Mouse (Mus musculus) forebrain, embryonic 14.5 days (tissue): ENCODE results near the gene Tmem201. TPM values are rescaled to one million over a fixed set of nuclear protein-coding genes. Genes with fewer than 3 reads are reported as not detected.

Experiments
- ATAC-seq: fragments of 200-750 bp; cut with Nextera tagmentation; 2 replicates; pipeline ENCODE4 v1.8.0; 2017; ENCODE audit warnings: mild to moderate bottlenecking, moderate library complexity
- DNase-seq: peaks from one replicate; pipeline ENCODE4 v3.0.0-alpha.2; 2015; ENCODE audit warnings: low spot score
- H3K27ac ChIP-seq: fragments of 300-500 bp; sonication (generic); 2 replicates; pipeline ENCODE4 v1.5.1; 2014; ENCODE audit warnings: low read depth, mild to moderate bottlenecking, control low read depth, low read length, moderate library complexity
- H3K27me3 ChIP-seq: fragments of 300-500 bp; sonication (generic); replicated peaks from 2 replicates; pipeline ENCODE4 v1.6.1; 2014; ENCODE audit warnings: low read length, control low read depth, mixed read lengths; ENCODE audit not compliant: control insufficient read depth, insufficient read depth
- H3K36me3 ChIP-seq: fragments of 300-500 bp; sonication (generic); 2 replicates; pipeline ENCODE4 v1.6.1; 2014; ENCODE audit warnings: low read length, control low read depth; ENCODE audit not compliant: control insufficient read depth, insufficient read depth
- H3K4me1 ChIP-seq: fragments of 300-500 bp; sonication (generic); 2 replicates; pipeline ENCODE4 v1.6.1; 2014; ENCODE audit warnings: antibody characterized with exemption, low read length, control low read depth; ENCODE audit not compliant: control insufficient read depth, insufficient read depth
- H3K4me2 ChIP-seq: fragments of 300-500 bp; sonication (generic); 2 replicates; pipeline ENCODE4 v1.6.1; 2014; ENCODE audit warnings: mild to moderate bottlenecking, control low read depth, low read length
- H3K4me3 ChIP-seq: fragments of 300-500 bp; sonication (generic); 2 replicates; pipeline ENCODE4 v1.5.1; 2014; ENCODE audit warnings: low read depth, low read length, control low read depth
- H3K9ac ChIP-seq: fragments of 300-500 bp; sonication (generic); 2 replicates; pipeline ENCODE4 v1.6.1; 2014; ENCODE audit warnings: mild to moderate bottlenecking, low read length, control low read depth, moderate library complexity
- H3K9me3 ChIP-seq: fragments of 300-500 bp; sonication (generic); replicated peaks from 2 replicates; pipeline ENCODE4 v1.6.1; 2016; ENCODE audit warnings: low read length, control low read depth, mixed read lengths; ENCODE audit not compliant: control insufficient read depth
- WGBS: fragments of 180-500 bp; shearing (Covaris S2); extraction: QIAGEN DNeasy Blood & Tissue Kit; methylation state at CpG from one replicate; pipeline ENCODE4 v1.1.7; 2014; 5-methylcytosine and 5-hydroxymethylcytosine counted together
- polyA plus RNA-seq: library from polyadenylated mRNA; unstranded; fragments of >200 nt; fragmentation: Nextera tagmentation; extraction: Ambion mirVana; gene quantifications from 2 replicates; pipeline ENCODE4 v1.2.1, GENCODE M21; 2014

The Tmem201 gene
- polyA plus RNA-seq, 1 experiment from 2014 or later: 20.4 TPM

- Histone ChIP-seq H3K4me2 (no peak overlapping the region), H3K36me3 (peaks cover 71% of the 10 kb centered on the region), H3K4me1 (peaks cover 6% of the 10 kb centered on the region), H3K4me3 (no peak overlapping the region), H3K27me3 (no peaks in the 10 kb centered on the region), H3K9me3 (no peaks in the 10 kb centered on the region), H3K9ac (no peak overlapping the region), H3K27ac (no peak overlapping the region)
- DNase-seq: no peak
- 79% methylated on average over 8 of the region's 8 CpGs for WGBS
- no peak for ATAC-seq
Measured at GRCm38 (mm10) chr4:149728810-149729209, 9.0 kb downstream of the Tmem201 start.

DNA sequence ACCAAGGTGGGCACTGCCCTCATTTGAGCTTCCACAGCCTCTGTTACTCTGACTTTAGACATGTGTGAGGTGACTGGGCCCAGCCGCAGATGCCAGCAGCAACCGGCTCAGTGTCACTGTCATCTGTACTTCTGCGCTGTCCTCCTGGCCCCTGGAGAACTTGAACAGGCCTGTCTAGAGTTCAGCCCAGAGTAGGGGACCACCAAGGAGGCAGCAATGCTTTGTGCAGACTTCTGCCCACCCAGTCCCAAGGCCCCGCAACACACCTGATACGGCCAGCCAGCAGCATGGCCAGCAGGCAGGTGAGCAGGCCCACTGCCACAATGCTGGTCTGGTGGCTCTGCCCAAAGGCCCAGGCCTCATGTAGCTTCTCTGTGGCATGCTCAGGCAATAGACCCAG, 10.2 kb downstream of the Tmem201 start:
- Histone ChIP-seq H3K27ac (no peak overlapping the region), H3K4me2 (no peak overlapping the region), H3K27me3 (no peaks in the 10 kb centered on the region), H3K9ac (no peak overlapping the region), H3K4me3 (no peak overlapping the region), H3K4me1 (no peaks in the 10 kb centered on the region), H3K9me3 (no peaks in the 10 kb centered on the region), H3K36me3 (peaks cover 75% of the 10 kb centered on the region)
- ATAC-seq (no peak), DNase-seq (no peak)
- 94% methylated on average over 5 of the region's 5 CpGs for WGBS

GRCm38 (mm10) chr4:149725661-149726350, 12.0 kb downstream of the Tmem201 start:
- H3K27ac ChIP-seq: no peak overlapping the region
- no peak for ATAC-seq
- peaks cover 80% of the 10 kb centered on the region for H3K36me3 ChIP-seq
- H3K4me2 ChIP-seq: no peak overlapping the region
- WGBS: 74% methylated on average over 15 of the region's 15 CpGs
- H3K9ac ChIP-seq: no peak overlapping the region
- H3K27me3 ChIP-seq: no peaks in the 10 kb centered on the region
- peak; percentile 56 for DNase-seq
- no peaks in the 10 kb centered on the region for H3K4me1 ChIP-seq
- H3K4me3 ChIP-seq: no peak overlapping the region
- no peaks in the 10 kb centered on the region for H3K9me3 ChIP-seq

DNA sequence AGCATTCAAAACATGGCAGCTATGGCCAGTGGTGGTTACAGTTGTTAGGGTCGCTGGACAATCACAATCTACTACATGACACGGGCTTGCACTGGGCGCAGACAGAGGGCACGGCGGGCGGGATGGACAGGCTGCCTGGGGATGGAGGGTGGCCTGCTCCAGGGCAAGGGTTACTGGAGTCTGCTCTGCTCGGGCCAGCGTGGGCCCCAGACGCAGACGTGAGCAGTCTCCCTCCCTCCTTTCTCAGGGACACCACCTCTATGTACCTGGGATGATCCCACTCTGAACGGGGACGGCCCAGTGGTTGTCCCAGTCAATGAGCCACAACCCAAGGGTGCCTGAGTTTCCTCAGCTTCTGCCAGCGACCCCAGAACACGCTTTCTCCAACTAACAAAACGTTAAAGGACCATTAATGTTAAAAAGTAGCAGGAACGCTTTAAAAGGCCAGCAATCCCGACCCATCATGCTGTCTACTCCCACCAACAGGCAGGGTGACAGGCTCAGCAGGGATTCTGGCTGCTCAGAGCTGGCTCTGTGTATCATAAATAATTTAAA, 12.9 kb downstream of the Tmem201 start:
- no peak for ATAC-seq
- DNase-seq: no peak
- H3K4me2 ChIP-seq: no peak overlapping the region
- no peak overlapping the region for H3K9ac ChIP-seq
- no peaks in the 10 kb centered on the region for H3K4me1 ChIP-seq
- H3K27ac ChIP-seq: no peak overlapping the region
- no peaks in the 10 kb centered on the region for H3K9me3 ChIP-seq
- no peak overlapping the region for H3K4me3 ChIP-seq
- H3K27me3 ChIP-seq: no peaks in the 10 kb centered on the region
- WGBS: 92% methylated on average over 17 of the region's 17 CpGs
- H3K36me3 ChIP-seq: peaks cover 82% of the 10 kb centered on the region

DNA sequence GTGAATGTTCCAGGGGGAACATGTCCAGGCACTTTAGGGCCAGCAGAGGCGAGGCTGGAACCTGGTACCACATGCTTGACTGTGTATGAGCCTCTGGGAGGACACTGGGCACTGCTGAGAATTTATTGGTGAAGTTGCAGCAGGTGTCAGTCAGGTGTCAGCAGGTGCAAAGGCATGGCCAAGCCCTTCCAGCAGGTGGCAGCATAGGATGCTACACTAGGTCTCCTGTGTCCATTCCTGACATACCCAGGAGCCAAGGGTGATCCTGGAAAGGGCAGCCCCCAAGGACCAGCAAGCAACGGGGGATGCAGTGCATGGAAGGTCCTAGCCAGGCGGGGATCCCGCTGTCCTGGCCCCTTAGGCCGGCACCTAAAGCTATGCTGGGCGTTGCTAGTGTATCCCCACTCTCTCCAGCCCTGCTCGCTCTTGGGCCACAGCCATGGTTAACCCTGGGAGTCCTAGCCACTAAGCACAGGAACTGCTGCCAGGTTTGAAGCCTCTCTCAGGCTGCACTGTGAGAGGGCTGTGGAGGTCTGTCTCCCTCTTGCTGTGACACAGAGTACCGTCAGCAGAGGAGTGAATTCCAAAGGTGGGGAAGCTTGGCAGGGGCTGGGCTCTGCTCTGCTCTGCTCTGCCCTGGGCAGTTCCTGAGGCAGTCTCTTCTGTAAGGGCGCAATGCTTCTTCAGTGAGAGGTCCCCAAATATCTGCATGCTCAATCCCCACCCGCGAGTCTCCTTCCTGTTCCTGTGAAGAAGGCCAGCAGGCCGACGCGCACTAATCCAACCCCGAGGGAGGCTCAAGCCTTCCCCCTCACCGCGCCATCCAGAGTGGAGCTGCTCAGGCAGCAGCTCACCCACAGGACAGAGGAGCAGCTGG, 13.8 kb downstream of the Tmem201 start:
- Histone ChIP-seq H3K27me3 (no peaks in the 10 kb centered on the region), H3K4me1 (no peaks in the 10 kb centered on the region), H3K9ac (no peak overlapping the region), H3K27ac (peak overlapping the region; percentile 9; the same call in 1 of the 2 replicates), H3K4me3 (no peak overlapping the region), H3K4me2 (no peak overlapping the region), H3K36me3 (peaks cover 82% of the 10 kb centered on the region), H3K9me3 (no peaks in the 10 kb centered on the region)
- ATAC-seq: 0 out of 2 replicates have a peak, but pooled peaks have one; percentile 42
- peak; percentile 47 for DNase-seq
- 66% methylated on average over 17 of the region's 17 CpGs for WGBS

DNA sequence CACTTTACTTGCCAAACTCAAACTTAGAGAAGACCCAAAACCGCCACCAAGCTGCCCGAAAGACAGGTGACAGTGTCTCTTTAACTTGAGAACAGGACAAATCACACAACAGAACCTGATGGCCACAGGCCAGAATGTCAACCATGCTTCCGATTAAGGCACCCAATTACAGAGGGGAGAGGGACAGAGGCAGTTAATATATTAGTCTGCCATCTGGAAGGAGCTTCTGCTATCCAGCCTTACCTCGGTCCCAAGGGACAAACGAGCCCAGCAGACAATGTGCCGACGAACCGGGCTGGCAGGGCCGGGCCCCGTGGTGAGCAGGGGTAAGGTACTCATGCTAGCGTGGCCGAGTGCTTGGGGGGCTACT, 14.8 kb downstream of the Tmem201 start:
- 73% methylated on average over 12 of the region's 12 CpGs for WGBS
- Histone ChIP-seq H3K4me3 (no peak overlapping the region), H3K9ac (no peak overlapping the region), H3K27ac (no peak overlapping the region), H3K9me3 (no peaks in the 10 kb centered on the region), H3K36me3 (peaks cover 85% of the 10 kb centered on the region), H3K4me1 (no peaks in the 10 kb centered on the region), H3K27me3 (no peaks in the 10 kb centered on the region), H3K4me2 (no peak overlapping the region)
- no peak for DNase-seq
- ATAC-seq: no peak

- Histone ChIP-seq H3K9ac (no peak overlapping the region), H3K36me3 (peaks cover 85% of the 10 kb centered on the region), H3K4me3 (no peak overlapping the region)
Measured at GRCm38 (mm10) chr4:149722104-149723020, 15.5 kb downstream of the Tmem201 start.

GRCm38 (mm10) chr4:149721163-149721562, 16.7 kb downstream of the Tmem201 start:
- Histone ChIP-seq H3K4me3 (no peak overlapping the region), H3K9ac (no peak overlapping the region), H3K36me3 (peaks cover 85% of the 10 kb centered on the region), H3K4me2 (no peak overlapping the region), H3K27ac (no peak overlapping the region), H3K9me3 (no peaks in the 10 kb centered on the region), H3K27me3 (no peaks in the 10 kb centered on the region), H3K4me1 (no peaks in the 10 kb centered on the region)
- 87% methylated on average over 8 of the region's 8 CpGs for WGBS
- ATAC-seq: no peak
- no peak for DNase-seq

More at GRCm38 (mm10) chr4:149722104-149723020, 15.5 kb downstream of the Tmem201 start:
- Histone ChIP-seq H3K27ac (no peak overlapping the region), H3K4me1 (no peaks in the 10 kb centered on the region), H3K4me2 (no peak overlapping the region), H3K27me3 (no peaks in the 10 kb centered on the region), H3K9me3 (no peaks in the 10 kb centered on the region)
- DNase-seq (no peak), ATAC-seq (no peak)
- WGBS: 87% methylated on average over 24 of the region's 24 CpGs
